Mouse (Mus musculus): ENCODE results near the gene 4931406P16Rik.

DNA sequence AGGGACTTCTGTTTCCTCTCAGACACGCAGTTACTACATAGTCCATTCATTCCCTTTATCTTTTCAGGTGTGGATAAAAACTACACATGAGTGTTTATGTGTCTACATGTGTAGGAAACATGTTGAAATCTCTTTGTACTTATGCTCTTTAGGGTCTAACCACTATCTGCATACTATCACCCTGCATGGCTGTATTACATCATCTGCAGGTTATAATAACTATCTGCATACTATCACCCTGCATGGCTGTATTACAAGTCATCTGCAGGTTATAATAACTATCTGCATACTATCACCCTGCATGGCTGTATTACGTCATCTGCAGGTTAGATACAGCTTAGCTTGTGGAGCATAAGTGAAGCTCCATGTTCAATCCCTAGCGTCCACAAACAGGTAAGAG, 33.7 kb upstream of the 4931406P16Rik start:
- TF ChIP-seq CTCF (IDR thresholded peaks at IDR 0.05; ENCODE audit: extremely low read depth, insufficient read depth, low read length) (no peak), POLR2A (IDR thresholded peaks at IDR 0.05; ENCODE audit: extremely low read depth, insufficient read depth, low read length) (no peak)
